Mouse (Mus musculus) C2C12 (cell line): ENCODE data around the gene Pde4dip.

Experiments used
- CEBPB ChIP-seq: IDR thresholded peaks from one replicate; pipeline ENCODE4 v1.6.1; 2011; ENCODE audit warnings: low read depth, mild to moderate bottlenecking, control low read depth, moderate library complexity
- CTCF ChIP-seq: IDR thresholded peaks from one replicate; pipeline ENCODE4 v1.5.1; 2011; ENCODE audit not compliant: control insufficient read depth, insufficient read depth, insufficient read length
- MAX ChIP-seq: IDR thresholded peaks from one replicate; pipeline ENCODE4 v1.6.1; 2011; ENCODE audit warnings: mild to moderate bottlenecking, control low read depth
- MYOD1 ChIP-seq: IDR thresholded peaks from one replicate; pipeline ENCODE4 v1.6.1; 2011; ENCODE audit warnings: low read depth; ENCODE audit not compliant: control insufficient read depth, insufficient read length
- MYOG ChIP-seq: IDR thresholded peaks from one replicate; pipeline ENCODE4 v1.6.1; 2011; ENCODE audit not compliant: control insufficient read depth, insufficient read length; ENCODE audit errors: extremely low read depth
- USF1 ChIP-seq: IDR thresholded peaks from one replicate; pipeline ENCODE4 v1.6.1; 2011; ENCODE audit warnings: low read depth, mild to moderate bottlenecking, control low read depth, moderate library complexity

DNA sequence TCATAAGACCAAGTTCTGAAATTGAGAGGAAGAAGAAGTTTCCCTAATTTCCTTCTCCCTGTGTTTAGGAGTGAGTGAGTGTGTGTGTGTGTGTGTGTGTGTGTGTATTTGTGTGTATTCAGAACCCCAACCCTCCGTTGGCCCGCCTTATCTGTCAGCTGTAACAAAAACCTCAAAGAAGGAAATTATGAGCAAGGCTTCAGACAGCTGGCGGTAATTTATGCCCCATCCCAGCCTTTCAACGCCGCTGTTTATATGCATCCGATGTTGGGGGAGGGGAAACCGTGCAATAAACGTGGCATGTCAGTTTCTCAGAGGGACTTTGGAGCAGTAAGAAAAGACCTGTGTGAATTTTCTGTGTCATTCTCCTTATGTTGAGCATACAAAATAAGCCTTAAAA is 12.2 kb downstream of the Pde4dip start:
- TF ChIP-seq MYOD1 (no peak), CTCF (no peak), CEBPB (no peak), USF1 (no peak), MAX (no peak), MYOG (no peak)
